Mouse (Mus musculus): ENCODE measurements around the gene Bloc1s5. TPM values are rescaled to one million over a fixed set of nuclear protein-coding genes. Genes with fewer than 3 reads are reported as not detected.
A peak's percentile ranks its signal among the peaks of the same experiment; 100 is the strongest.

The Bloc1s5 gene
- total RNA-seq, 2 experiments from 2014 or later, result 12.3 to 12.8 TPM

DNA sequence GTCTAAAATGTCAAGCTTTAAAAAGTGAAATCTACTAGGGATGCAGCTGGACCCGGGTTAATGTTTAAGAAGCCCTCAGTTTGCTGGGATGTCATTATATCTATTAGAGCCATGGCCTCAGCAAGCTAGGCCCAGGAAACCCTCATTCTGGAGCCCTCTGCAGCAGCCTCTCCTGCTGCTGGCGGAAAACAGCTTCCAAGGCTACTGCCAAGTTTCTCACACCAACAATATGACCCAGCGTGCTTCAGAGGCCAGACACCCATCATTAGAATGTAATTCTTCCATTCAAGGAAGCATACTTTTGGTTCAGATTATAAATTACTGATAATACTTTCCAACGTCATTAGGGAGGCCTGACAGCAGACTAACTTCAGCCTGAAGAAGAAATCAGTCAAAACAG, 18.0 kb downstream of the Bloc1s5 start:
- DNase-seq, result no peak

DNA sequence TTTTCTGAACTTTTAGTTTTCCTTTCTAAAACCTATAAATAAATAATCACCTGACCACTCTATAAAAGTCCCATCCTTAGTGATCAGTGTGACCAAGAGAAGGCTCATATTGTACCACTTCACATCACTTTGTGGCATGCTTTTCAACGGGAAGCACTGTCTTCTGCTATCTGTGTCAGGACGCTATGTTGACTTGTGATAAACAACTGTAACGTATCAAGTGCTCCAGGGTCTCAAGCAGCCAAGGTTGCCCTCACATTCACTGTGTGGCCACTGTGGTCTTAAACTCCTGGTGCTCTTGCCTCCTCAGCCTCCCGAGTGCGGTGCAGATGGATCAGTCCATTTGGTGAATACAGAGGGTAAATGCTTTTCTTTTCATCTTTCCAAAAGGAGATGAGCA, 19.3 kb downstream of the Bloc1s5 start:
- no peak for DNase-seq

DNA sequence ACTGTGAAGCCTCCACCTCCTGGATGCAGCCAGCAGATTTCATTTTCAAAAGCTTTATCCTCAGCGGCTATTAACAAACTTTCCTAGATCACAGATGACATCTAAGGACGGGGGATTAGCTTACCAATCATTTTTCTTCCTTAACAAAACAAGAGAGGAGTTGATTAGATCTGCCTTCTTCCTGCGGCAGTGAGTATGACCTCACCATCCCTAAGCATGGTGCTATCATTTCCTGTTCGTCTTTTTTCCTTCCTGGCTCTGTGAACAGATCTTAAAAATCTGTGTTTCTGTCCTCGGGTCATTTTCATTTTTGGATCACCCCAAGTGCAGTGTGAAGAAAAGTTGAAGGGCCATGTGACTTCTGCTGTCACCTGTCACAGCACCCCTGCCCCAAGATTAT, 20.6 kb downstream of the Bloc1s5 start:
- no peak for DNase-seq

GRCm38 (mm10) chr13:38613583-38613982, 21.3 kb downstream of the Bloc1s5 start:
- DNase-seq, result no peak

DNA sequence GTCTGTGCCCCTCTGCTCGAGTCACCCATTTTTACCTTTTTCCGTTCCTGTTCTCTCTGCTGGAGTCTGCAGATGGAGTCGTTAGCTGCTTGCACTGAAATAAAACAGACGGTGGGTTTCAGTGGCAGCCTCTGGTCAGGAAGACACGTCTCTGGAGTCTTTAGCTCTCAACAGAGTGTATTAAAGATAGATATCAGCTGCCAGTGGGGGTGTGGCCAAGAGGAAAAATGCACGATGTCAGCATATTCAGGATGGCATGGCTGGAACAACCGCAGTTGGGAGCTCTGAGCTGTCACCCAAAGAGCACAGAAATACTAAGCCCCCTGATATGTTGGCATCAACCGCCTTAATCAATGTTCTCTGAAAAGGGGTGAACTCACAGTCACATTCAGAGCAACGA, 22.3 kb downstream of the Bloc1s5 start:
- DNase-seq, result no peak

- no peak for DNase-seq
Observed at GRCm38 (mm10) chr13:38612179-38612578, 22.7 kb downstream of the Bloc1s5 start.

GRCm38 (mm10) chr13:38610336-38610735, 24.6 kb downstream of the Bloc1s5 start:
- peak; percentile 47 for DNase-seq

GRCm38 (mm10) chr13:38607130-38607529, 27.8 kb downstream of the Bloc1s5 start:
- no peak for DNase-seq

GRCm38 (mm10) chr13:38605353-38605752, 29.6 kb downstream of the Bloc1s5 start:
- no peak for DNase-seq

- no peak for DNase-seq
Observed at GRCm38 (mm10) chr13:38602966-38603365, 31.9 kb downstream of the Bloc1s5 start.

GRCm38 (mm10) chr13:38602243-38602832, 32.6 kb downstream of the Bloc1s5 start:
- no peak for DNase-seq

DNA sequence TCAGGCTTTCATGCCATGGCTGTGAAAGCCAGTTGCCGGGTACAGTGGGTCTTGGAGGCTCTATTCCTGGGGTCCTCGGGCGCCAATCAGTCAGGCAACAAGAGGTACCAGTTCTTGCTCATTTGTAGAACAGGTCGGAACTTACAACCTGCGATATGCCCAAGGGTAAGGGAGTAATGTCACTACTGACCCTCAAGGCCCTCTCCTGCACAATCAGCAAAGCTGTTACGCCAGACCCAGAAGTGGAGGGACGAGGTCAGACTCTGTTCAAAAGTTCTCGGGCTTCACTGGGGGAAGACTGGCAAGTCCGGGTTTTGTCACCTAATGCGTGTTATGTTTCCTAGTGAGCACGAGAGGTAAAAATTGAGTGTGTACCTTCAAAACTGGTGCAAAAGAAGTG, 34.1 kb downstream of the Bloc1s5 start:
- no peak for DNase-seq

GRCm38 (mm10) chr13:38597076-38597475, 37.8 kb downstream of the Bloc1s5 start:
- DNase-seq, result no peak

GRCm38 (mm10) chr13:38596461-38596860, 38.4 kb downstream of the Bloc1s5 start:
- DNase-seq, result no peak

- peak; percentile 54 for DNase-seq
Observed at GRCm38 (mm10) chr13:38593114-38593513, 41.8 kb downstream of the Bloc1s5 start.

GRCm38 (mm10) chr13:38587350-38587749, 47.6 kb downstream of the Bloc1s5 start:
- DNase-seq, result no peak

DNA sequence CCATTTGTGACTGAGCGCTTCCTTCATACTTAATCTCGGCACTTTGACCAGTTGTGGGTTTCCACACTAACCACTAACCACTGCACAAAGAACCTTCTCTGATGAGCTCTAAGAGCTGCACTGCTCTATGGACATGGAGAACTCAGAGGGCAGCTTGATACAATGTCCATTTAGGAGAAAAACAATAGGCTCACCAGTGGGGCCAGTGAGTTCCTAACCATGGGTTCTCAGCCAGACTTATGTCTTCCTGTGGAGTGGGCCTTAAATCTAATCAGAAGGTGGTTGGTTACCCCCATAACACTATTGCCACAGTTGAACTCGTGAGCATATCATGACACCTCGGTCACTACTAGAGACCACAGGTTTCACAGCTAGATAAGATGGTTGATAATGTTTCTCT, 48.5 kb downstream of the Bloc1s5 start:
- no peak for DNase-seq

DNA sequence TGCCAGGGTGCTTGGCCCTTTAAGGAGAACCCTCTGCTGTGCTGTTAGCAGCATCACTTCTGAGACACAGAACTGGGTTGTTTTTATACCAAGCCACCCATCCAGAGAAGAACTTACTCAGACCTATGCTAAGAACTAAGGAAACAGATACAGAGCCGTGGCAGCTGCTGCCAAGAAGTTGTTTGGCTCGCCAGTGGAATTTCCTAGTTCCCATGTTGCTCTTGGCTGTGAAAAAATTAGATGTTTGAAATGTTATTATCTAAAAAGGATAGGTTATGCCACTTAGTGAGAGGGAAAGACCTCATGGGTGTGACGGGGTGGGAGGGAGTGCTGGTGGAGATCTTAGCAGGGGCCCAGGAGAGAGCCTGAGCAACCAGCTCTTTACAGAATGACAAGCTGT, 52.1 kb downstream of the Bloc1s5 start:
- DNase-seq, result peak; percentile 51

GRCm38 (mm10) chr13:38580601-38581457, 54.1 kb downstream of the Bloc1s5 start:
- DNase-seq, result peak; percentile 81

- peak; percentile 57 for DNase-seq
Observed at GRCm38 (mm10) chr13:38579971-38580600, 54.8 kb downstream of the Bloc1s5 start.

- no peak for DNase-seq
Observed at GRCm38 (mm10) chr13:38574668-38575067, 60.2 kb downstream of the Bloc1s5 start.

GRCm38 (mm10) chr13:38573281-38573680, 61.6 kb downstream of the Bloc1s5 start:
- DNase-seq, result peak; percentile 40

- no peak for DNase-seq
Observed at GRCm38 (mm10) chr13:38565245-38565644, 69.7 kb downstream of the Bloc1s5 start.

DNA sequence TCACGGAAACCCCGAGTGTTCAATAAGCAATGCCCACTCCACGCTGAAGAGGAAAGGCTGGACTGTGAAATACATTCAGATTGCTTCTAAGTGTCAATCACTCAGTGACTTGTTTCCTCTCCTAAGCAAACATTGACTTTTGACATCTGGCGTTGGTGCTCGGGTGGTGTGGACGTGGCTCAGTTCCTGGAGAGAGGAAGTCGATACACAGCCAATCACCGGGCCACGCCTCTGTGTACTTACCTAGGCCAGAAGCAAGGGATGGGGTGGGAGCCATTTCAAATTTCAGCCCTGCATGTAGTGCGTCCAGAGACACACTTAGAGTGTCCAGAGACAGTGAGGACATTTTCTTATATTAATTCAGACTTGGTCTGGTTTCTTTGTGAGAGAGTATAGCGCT, 80.3 kb downstream of the Bloc1s5 start:
- DNase-seq, result no peak

All from heart, postnatal 4 days (tissue).